Mouse (Mus musculus): ENCODE measurements around the gene Gm14781. TPM values are rescaled to one million over a fixed set of nuclear protein-coding genes. Genes with fewer than 3 reads are reported as not detected.

The Gm14781 gene
- not detected for polyA plus RNA-seq (2014; fragmentation: Illumina TruSeq; extraction: RNeasy Lipid Tissue Mini Kit (QIAGEN cat#74804); ENCODE audit: low read depth, low replicate concordance)

DNA sequence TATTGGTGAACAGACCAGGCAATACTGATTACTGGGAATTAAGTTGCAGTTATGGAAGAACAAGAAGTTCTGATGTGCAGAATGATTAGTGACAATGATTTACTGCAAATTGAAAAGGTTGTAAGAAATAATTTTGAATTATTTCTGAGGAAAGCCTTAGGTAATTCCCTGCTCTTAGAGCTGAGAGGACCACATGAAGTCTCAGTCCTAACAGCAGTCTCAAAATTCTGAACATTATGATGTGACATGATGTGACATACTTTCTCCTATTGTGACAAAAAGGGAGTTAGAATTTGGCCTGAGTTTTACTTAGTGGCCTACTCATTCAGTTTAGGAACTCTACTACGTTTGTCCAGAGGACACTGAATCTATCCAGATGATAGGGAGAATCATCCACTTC, at the start of gene Gm14781:
Gene Gm14781 (plus strand): TSS at position 301 of the 400 bp plus-strand sequence.

Other genes starting within 250 kb of the Gm14781 start
- gene Gm5072, start 239.7 kb upstream of the Gm14781 start, polyA plus RNA-seq (2014; fragmentation: Illumina TruSeq; extraction: RNeasy Lipid Tissue Mini Kit (QIAGEN cat#74804); ENCODE audit: low read depth, low replicate concordance) = not detected
- not detected for gene Gm8914, start 152.1 kb upstream of the Gm14781 start, polyA plus RNA-seq (2014; fragmentation: Illumina TruSeq; extraction: RNeasy Lipid Tissue Mini Kit (QIAGEN cat#74804); ENCODE audit: low read depth, low replicate concordance)
- not detected for gene 1700084M14Rik, start 56.3 kb upstream of the Gm14781 start, polyA plus RNA-seq (2014; fragmentation: Illumina TruSeq; extraction: RNeasy Lipid Tissue Mini Kit (QIAGEN cat#74804); ENCODE audit: low read depth, low replicate concordance)
- gene Mageb5, start 150.8 kb downstream of the Gm14781 start, polyA plus RNA-seq (2014; fragmentation: Illumina TruSeq; extraction: RNeasy Lipid Tissue Mini Kit (QIAGEN cat#74804); ENCODE audit: low read depth, low replicate concordance) = not detected